In the genomic region with DNA sequence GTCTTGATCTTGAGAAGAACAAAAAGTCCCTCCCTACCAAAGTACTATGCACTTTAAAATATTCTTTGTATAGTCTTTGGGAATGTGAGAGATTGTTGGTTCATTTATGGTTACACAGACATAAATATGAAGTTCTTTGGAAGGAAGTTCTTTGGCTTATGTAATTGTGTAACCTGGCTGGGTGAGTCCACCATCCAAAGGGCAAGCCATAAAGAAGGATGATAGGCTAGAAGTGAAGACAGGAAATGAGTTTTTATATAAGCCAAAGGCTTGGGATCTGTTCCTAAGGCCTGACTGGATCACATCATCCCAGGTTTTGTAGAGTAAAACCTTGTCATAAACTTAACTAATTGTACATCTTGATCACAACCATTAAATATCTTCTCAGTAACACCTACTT, we compare ENCODE assay signal across 28 mouse cellular contexts.
"Had no signal": no experiment of that assay in that cellular context is flagged by ENCODE, and none has a peak within 500 bp of the region (broad histone marks: within the 10 kb centered on the region; RNA-seq: fewer than 3 reads in every experiment).

No protein-coding gene starts in this region.

- H3K36me3 ChIP-seq: hindbrain, embryonic 10.5 days; hindbrain, embryonic 12.5 days; kidney, embryonic 15.5 days; limb, embryonic 10.5 days; limb, embryonic 12.5 days; liver, embryonic 13.5 days; liver, embryonic 15.5 days had no signal

- H3K4me1 ChIP-seq: kidney, embryonic 15.5 days; limb, embryonic 10.5 days; limb, embryonic 12.5 days; liver, embryonic 13.5 days; liver, embryonic 15.5 days had no signal

- H3K4me2 ChIP-seq: heart, embryonic 11.5 days; hindbrain, embryonic 12.5 days; hindbrain, embryonic 14.5 days; kidney, embryonic 15.5 days; limb, embryonic 12.5 days; liver, embryonic 11.5 days; liver, embryonic 13.5 days; liver, embryonic 15.5 days had no signal

- H3K27me3 ChIP-seq: hindbrain, embryonic 12.5 days; kidney, embryonic 15.5 days; limb, embryonic 12.5 days; liver, embryonic 13.5 days; liver, embryonic 15.5 days had no signal

- DNase-seq: gastrocnemius, adult 2 months; gastrocnemius, postnatal 10 days; gastrocnemius, postnatal 25 days; heart, adult 2 months; heart, postnatal 10 days; heart, postnatal 4 days; kidney, adult 11 months; kidney, adult 2 months; kidney, adult 9 months; kidney, postnatal 25 days; kidney, postnatal 4 days; layer of hippocampus, adult 9-11 months; layer of hippocampus, postnatal 36 days; liver; liver, embryonic 13.5 days had no signal

- H3K4me3 ChIP-seq: gastrocnemius, adult 2 months; heart, adult 2 months; hindbrain, embryonic 10.5 days; hindbrain, embryonic 12.5 days; kidney, embryonic 15.5 days; left cerebral cortex, adult 2 months; limb, embryonic 10.5 days; limb, embryonic 12.5 days; liver, embryonic 13.5 days; liver, embryonic 15.5 days had no signal

- ATAC-seq: hindbrain, embryonic 16.5 days; inflammation-experienced regulatory T-cells, adult 6 months had no signal

- H3K27ac ChIP-seq: gastrocnemius, adult 2 months; heart, adult 2 months; hindbrain, embryonic 10.5 days; hindbrain, embryonic 12.5 days; hindbrain, embryonic 14.5 days; kidney, embryonic 15.5 days; kidney, postnatal 0 days; left cerebral cortex, adult 2 months; limb, embryonic 10.5 days; limb, embryonic 12.5 days; liver, embryonic 13.5 days; liver, embryonic 15.5 days had no signal

- H3K9ac ChIP-seq: hindbrain, embryonic 12.5 days; hindbrain, embryonic 14.5 days; kidney, embryonic 15.5 days; limb, embryonic 12.5 days; liver, embryonic 13.5 days; liver, embryonic 15.5 days had no signal

- H3K9me3 ChIP-seq: hindbrain, embryonic 10.5 days; hindbrain, embryonic 12.5 days; kidney, embryonic 15.5 days; limb, embryonic 10.5 days; limb, embryonic 12.5 days; liver, embryonic 13.5 days; liver, embryonic 15.5 days had no signal
